9 mouse cellular contexts compared by ENCODE assay signal in genomic region chr12:71197671-71198070, GRCm38 (mm10).
DNase-seq lines count a peak whose midpoint lies in the region; ATAC-seq and TF ChIP-seq lines count a peak whose summit lies in the region.
"Had no signal": no experiment of that assay in that cellular context is flagged by ENCODE, and none has a peak within 500 bp of the region (broad histone marks: within the 10 kb centered on the region; RNA-seq: fewer than 3 reads in every experiment).

No protein-coding gene starts in this region.

- 59% methylated on average over 3 of the region's 3 CpGs for WGBS in limb, embryonic 14.5 days
- 72% methylated on average over 3 of the region's 3 CpGs for WGBS in limb, embryonic 10.5 days

- no peak overlapping the region for H3K9ac ChIP-seq in limb, embryonic 14.5 days (ENCODE audit: low read depth, low read length, severe bottlenecking)
- H3K9ac ChIP-seq: hindbrain, embryonic 15.5 days had no signal

- no peak overlapping the region for H3K27ac ChIP-seq in limb, embryonic 14.5 days (replicated peaks; ENCODE audit: low read depth, low read length)
- H3K27ac ChIP-seq in limb, embryonic 10.5 days = no peak overlapping the region
- H3K27ac ChIP-seq: hindbrain, embryonic 15.5 days had no signal

- ATAC-seq in frontal cortex, adult (ENCODE audit: low TSS enrichment) = peak; percentile 83
- peak; percentile 47; the same call in 1 of the 2 replicates for ATAC-seq in limb, embryonic 14.5 days (ENCODE audit: low FRiP score, low read depth)

- no peak overlapping the region for H3K4me2 ChIP-seq in limb, embryonic 14.5 days (replicated peaks; ENCODE audit: low read depth, low read length, severe bottlenecking)
- H3K4me2 ChIP-seq: hindbrain, embryonic 15.5 days had no signal

- H3K36me3 ChIP-seq in limb, embryonic 14.5 days (ENCODE audit: control insufficient read depth, insufficient read depth, low read length) = peaks cover 25% of the 10 kb centered on the region
- peaks cover 72% of the 10 kb centered on the region for H3K36me3 ChIP-seq in limb, embryonic 10.5 days

- peaks cover 10% of the 10 kb centered on the region; the same call in 1 of the 2 replicates for H3K4me1 ChIP-seq in limb, embryonic 14.5 days (ENCODE audit: control insufficient read depth, insufficient read depth, low read length)
- H3K4me1 ChIP-seq in limb, embryonic 10.5 days = peaks cover 11% of the 10 kb centered on the region; the same call in 1 of the 2 replicates
- H3K4me1 ChIP-seq: hindbrain, embryonic 15.5 days had no signal

- DNase-seq in frontal cortex, postnatal 14 days (ENCODE audit: low spot score in 2 of 2) = no peak
- peak; percentile 71 for DNase-seq in limb, embryonic 14.5 days (ENCODE audit: low spot score)
- no peak for DNase-seq in limb, embryonic 10.5 days (ENCODE audit: low spot score)
- peak; percentile 36 for DNase-seq in adipocyte (ENCODE audit: low spot score)
- peak; percentile 19 to 35 for DNase-seq in kidney, postnatal 36 days
- DNase-seq in spleen, postnatal 14 days (ENCODE audit: low spot score in 2 of 2) = no peak
- no peak for DNase-seq in urinary bladder, postnatal 36 days (ENCODE audit: low spot score in 2 of 2)

- no peak for TF ChIP-seq POLR2A in limb, embryonic 14.5 days (IDR thresholded peaks at IDR 0.05; ENCODE audit: borderline replicate concordance, extremely low read depth, insufficient read depth, insufficient read length)

- no peaks in the 10 kb centered on the region for H3K9me3 ChIP-seq in limb, embryonic 14.5 days (ENCODE audit: control insufficient read depth, low read length)
- H3K9me3 ChIP-seq in limb, embryonic 10.5 days (replicated peaks) = no peaks in the 10 kb centered on the region
- H3K9me3 ChIP-seq: hindbrain, embryonic 15.5 days had no signal

- no peak overlapping the region for H3K4me3 ChIP-seq in limb, embryonic 14.5 days (replicated peaks; ENCODE audit: low read length)
- H3K4me3 ChIP-seq in limb, embryonic 10.5 days = no peak overlapping the region
- H3K4me3 ChIP-seq: hindbrain, embryonic 15.5 days had no signal

- no peaks in the 10 kb centered on the region for H3K27me3 ChIP-seq in limb, embryonic 14.5 days (ENCODE audit: control insufficient read depth, insufficient read depth, low read length)
- no peaks in the 10 kb centered on the region for H3K27me3 ChIP-seq in limb, embryonic 10.5 days (ENCODE audit: low read depth, poor library complexity, severe bottlenecking)
- H3K27me3 ChIP-seq: hindbrain, embryonic 15.5 days had no signal

Comparison
In these comparisons a context has a peak if more than half of its experiments do, and no peak if none do; other contexts are left out.
1. DNase-seq: peak in limb, embryonic 14.5 days (single experiment), adipocyte (single experiment) and kidney, postnatal 36 days (2 of 2); none in frontal cortex, postnatal 14 days (0 of 2), limb, embryonic 10.5 days (single experiment), spleen, postnatal 14 days (0 of 2) and urinary bladder, postnatal 36 days (0 of 2).